Mouse (Mus musculus) CD4-positive, CD25-positive, alpha-beta regulatory T cell, adult 4 months (primary cell): ENCODE measurements around the gene Ephx3. TPM values are rescaled to one million over a fixed set of nuclear protein-coding genes. Genes with fewer than 3 reads are reported as not detected.
"Not testable (repeated sequence)": the region's sequence is repeated elsewhere in the genome, so short reads cannot be mapped to it uniquely, and the experiment has no call there.

Experiments
- ATAC-seq: one replicate; pipeline ENCODE4 v1.8.0; 2017
- polyA plus RNA-seq, 2 experiments: library from polyadenylated mRNA; unstranded; fragments of 100-300 nt; shearing (Covaris generic); gene quantifications; one replicate each; pipeline ENCODE4 v1.2.1; 2017

The Ephx3 gene
- under 1 TPM in 1 of 2 experiments, not detected in 1; 0.22 TPM for polyA plus RNA-seq

DNA sequence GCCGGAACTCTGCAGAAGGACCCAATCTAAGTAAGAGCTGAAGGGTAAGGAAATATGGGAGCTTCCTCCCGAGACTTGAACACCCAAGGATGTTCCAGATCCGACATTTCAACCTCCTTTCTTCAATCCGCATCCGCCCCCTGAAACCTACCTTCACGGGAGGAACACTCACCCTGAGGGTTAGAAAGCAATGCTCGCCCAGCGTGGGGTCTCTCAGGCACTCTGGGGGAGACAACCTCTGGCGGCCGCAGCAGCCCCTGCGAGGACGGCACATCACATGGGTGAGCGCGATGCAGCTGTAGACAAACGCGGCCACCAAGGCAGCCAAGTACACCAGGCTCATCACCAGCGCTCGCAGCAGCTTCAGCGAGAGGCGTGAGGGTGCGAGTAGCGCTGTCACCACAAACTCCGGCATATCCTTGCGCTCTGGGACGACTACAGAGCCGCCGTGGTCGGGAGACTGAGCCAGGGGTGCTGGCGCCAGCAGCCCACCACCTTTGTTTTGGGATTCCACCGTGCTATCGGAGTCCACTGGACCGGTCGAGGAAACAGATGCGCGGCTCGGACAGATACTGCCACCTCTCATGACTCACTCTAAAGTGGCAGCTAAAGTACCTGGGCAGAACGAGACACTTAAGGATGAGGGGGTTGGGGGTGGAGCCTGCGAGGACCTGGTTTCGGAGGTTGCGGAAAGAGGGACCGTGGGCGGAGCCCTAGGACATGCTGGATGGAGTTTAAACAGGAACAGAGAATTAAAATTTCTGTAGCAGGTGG, at the start of gene Ephx3:
Gene Ephx3 (minus strand): TSS at position 687 of the 774 bp plus-strand sequence.
- peak; percentile 14 for ATAC-seq

DNA sequence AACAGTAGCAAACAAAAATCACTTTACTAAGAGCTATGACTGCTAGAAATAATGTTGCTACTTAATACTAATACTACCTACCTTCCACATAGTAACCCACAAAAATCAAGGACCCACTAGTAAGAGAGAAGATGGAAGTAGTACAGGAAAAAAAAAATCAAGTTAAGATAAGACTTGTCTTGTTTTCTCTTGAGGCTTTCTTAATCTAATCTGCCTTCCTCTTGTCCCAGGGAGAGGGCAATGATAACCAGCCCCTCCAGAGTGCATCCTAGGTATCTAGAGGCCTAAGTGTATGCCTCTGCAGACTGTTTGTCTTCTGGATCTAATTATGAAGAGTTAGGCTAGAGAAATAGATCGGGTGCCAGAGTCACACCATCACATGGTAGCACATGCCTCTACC, 49.2 kb upstream of the Ephx3 start:
- ATAC-seq, result no peak

- no peak for ATAC-seq
These were observed 46.3 kb upstream of the Ephx3 start for GRCm38 (mm10) chr17:32235534-32236191.

DNA sequence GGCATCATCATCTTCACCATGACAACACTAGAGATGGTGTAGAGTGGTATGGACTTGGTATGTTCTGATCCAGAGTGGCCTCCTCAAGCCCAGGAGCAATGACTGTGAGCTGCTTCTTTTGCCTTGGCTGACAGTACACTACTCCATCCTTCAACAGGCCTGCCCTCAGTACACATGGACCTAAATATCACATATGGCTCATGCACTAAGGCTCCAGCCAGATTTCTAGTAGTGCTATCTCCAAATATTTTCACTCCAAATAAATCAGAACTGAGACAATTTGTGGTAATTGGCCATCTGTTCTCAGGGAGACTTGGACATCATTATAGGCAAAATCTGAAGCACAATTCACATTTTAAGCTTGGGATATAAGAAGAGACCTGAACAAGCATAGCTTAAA, 43.8 kb upstream of the Ephx3 start:
- no peak for ATAC-seq

DNA sequence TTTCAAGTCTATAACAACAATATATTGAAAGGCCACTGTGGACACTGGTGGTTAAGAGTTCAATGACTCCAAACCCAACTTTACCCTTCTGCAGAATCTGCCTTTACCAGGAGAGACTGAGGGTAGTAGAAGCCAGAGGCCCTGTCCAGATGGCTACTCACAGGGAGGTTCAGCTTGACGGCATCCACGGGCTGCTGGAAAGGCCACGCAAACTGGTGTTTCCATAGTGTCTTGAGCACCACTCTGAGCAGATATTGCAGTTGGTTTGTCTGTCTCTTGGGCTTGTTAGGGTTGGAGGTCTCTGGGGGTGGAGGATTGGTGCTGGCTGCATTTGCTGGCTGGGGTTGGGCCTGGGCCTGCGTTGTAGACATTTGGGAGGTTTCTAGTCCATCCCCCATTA, 39.9 kb upstream of the Ephx3 start:
- ATAC-seq, result no peak

DNA sequence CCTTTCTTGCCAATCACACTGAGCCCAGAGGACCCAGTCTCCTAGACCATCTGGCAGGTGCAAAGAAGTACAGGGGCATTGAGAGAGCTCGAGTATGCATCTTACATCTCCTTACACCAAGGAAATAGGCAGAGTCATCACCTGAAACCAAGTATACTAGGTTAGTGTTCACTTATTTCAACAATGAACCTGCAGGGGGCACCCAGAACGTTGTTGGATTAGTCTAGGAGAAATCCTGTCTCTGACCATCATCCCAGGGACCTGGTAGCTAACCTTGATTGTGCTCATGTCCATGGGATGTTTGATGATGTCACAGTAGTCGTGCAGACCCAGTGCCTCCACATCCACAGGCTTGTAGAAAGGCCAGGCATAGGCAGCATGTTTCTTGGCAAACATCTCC, 31.5 kb upstream of the Ephx3 start:
- no peak for ATAC-seq

- not testable (repeated sequence) for ATAC-seq
These were observed 26.2 kb upstream of the Ephx3 start for GRCm38 (mm10) chr17:32215587-32215986.

DNA sequence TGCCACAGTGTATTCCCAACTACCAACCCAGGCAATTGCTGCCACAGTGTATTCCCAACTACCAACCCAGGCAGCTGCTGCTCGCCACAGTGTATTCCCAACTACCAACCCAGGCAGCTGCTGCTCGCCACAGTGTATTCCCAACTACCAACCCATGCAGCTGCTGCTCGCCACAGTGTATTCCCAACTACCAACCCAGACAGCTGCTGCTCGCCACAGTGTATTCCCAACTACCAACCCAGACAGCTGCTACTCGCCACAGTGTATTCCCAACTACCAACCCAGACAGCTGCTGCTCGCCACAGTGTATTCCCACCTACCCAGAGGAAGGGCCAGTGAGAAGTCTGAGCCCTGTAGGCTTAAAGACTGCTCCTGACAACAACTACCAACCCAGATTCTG, 22.2 kb upstream of the Ephx3 start:
- ATAC-seq, result not testable (repeated sequence)

DNA sequence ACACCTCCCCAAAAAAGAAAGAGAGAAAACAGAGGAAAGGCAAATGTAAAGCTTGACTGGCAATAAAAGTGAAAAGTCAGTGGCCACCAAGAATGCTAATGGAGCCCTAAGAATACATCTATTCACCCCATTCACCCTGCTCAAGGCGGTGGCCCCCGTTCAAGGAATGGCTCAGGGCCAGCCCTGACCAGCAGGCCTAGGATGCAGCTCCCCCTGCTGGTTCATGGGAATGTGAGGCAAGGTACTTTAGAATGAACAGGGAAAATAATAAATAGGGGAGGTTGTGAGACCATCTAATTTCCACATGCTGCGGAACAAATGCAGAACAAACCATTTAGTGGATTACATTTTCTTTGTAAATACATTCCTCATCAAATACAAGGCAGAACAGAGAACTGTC, 20.4 kb upstream of the Ephx3 start:
- no peak for ATAC-seq

GRCm38 (mm10) chr17:32209144-32209543, 19.8 kb upstream of the Ephx3 start:
- ATAC-seq, result no peak

DNA sequence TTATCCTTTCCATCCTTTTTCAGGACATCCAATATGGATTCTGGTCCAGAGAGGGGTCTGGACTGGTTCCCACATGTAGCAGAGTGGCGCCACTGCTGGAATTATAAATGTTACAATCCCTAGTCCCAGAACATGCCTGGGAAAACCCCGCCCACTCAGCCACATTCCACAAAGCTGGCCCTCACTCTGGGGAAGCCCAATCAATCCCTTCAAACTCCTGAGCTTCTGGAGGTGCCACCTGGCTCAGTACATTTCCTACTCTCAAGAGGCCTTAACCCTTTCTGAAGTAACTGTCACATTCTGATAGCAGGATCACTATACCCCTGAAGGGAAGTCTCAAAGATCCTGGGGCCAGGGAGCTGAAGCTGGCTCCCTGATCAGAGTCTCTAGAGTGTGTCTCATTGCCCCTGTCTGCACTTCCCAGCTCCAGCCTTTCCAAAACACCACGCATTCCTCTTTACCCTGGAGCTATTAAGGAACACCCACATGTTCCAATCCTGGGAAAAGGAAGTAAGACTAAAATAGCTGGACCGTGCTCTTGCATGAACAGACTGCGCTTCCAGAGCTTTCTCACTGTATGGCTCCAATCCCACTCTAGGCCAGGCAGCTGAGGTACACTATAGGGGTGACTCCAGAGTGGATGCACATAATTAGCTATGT, 18.4 kb upstream of the Ephx3 start:
- no peak for ATAC-seq

GRCm38 (mm10) chr17:32205345-32205744, 16.0 kb upstream of the Ephx3 start:
- ATAC-seq, result no peak

DNA sequence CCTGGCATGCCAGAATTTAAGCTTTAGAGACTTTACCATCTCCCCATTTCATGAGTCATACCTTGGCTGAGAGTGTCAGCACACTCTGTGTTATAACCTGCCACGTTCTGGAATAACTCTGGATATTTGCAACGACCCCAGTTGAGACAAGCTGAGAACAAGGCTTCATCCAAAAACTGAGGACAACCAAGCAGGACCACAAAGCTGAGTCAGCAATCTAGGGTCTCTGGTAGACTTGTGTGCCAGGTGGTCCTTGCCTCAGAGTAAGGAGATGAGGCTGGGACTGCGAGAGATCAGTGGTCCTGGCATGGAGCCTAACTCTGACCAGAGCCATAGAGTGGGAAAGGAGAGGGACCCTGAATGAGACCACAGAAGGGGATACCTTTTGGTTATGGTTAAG, 13.6 kb upstream of the Ephx3 start:
- no peak for ATAC-seq

GRCm38 (mm10) chr17:32201086-32201485, 11.7 kb upstream of the Ephx3 start:
- no peak for ATAC-seq

DNA sequence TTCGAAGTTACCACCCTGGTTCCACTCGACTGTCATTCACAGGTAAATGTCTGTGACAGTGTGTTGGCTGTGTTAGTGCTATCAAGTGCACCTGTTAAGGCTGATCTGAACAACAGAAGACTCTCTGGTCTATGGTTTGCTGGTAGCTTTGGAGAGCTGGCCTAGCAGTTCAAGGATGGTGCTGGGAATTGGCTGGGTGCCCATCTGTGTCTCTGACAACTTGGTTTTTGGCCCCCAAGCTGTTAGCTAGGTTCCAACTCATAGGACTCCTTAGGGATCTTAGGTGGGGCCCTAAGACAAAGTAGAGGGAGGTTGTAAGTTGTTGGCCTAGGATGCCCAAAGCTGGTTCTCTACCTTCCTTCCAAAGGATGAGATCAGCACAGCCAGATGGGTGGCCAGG, 10.4 kb upstream of the Ephx3 start:
- no peak for ATAC-seq

GRCm38 (mm10) chr17:32197156-32197555, 7.8 kb upstream of the Ephx3 start:
- ATAC-seq, result no peak

- ATAC-seq, result no peak
These were observed 6.4 kb upstream of the Ephx3 start for GRCm38 (mm10) chr17:32195725-32196124.

GRCm38 (mm10) chr17:32193010-32193409, 3.7 kb upstream of the Ephx3 start:
- no peak for ATAC-seq

GRCm38 (mm10) chr17:32189850-32190249, 501 bp upstream of the Ephx3 start:
- peak; percentile 61 for ATAC-seq

DNA sequence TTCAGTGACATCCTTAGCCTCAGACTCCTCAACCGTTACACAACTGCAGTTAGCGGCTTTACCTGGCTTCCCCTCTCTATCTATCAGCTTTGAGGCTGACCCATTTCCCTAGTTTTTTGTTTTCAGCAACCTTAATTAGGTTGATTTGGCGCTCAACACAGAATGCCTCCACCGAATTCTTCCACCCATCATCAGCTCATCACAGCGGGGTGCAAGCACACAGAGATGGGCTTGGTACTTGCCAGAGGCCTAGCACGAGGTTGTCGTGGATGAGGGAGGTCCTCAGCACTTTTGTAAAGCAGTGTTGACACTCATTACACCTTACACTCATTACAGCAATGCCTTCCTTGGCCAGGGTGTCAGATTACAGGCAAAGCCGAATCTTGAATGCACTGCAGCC, 6.3 kb downstream of the Ephx3 start:
- no peak for ATAC-seq

DNA sequence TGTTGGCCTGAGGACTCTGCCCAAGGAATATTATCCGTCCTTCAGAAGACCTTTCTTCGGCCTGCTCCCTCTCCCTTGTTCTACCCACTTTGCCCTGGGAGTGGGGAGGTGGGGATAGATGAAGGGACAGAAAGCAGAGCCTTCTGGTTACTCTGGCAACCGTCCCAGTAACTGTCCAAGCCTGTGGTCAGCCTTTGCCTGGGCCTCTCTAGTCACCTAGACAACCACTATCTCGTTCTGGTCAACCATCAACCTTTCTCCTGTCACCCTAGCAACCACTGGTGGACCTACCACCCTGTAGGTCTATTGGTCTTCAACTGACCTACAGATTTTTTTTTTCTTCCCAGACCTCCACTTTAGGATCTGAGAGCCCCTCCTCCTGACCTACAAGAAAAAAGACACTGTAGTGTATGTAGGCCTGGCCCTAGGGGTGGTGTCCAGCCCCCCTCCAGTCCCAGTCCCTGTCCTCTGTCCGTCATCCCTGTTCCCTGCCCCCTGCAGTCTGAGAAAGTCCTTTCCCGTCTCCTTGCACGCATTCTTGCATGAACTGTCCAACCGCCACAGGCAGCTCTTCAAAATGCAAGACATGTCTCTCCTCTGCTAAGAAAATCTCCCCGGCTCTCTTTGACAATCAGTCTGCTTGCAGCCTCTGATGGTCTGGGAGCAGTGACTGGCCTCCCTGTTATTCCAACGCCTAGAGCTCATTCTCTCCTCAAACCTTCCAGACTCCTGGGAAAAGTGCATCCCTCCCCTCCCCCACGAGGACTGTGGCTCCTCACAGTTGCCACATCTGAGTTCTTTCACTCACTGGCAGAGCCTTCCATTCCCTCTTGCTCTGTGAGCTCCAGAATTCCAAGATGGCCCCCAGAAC, 9.5 kb downstream of the Ephx3 start:
- no peak for ATAC-seq

DNA sequence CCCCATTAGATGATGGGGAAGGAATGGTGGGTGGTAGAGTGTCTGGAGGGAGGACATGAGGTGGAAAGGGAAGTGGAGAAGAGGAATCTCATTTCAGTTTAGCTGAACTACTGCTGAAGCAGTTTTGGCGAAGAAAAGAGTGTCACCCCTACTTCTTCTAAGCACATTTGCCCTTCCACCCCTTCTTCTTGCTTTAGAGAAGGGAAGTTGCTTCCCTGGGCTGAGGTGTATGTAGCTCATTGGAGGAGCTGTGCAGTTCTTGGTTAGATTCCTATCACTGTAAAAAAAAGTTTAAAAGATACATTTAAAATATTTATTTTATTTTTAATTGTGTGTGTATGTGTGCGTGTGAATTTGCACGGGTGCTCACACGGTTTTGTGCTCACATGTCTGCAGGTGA, 12.4 kb downstream of the Ephx3 start:
- ATAC-seq, result no peak

DNA sequence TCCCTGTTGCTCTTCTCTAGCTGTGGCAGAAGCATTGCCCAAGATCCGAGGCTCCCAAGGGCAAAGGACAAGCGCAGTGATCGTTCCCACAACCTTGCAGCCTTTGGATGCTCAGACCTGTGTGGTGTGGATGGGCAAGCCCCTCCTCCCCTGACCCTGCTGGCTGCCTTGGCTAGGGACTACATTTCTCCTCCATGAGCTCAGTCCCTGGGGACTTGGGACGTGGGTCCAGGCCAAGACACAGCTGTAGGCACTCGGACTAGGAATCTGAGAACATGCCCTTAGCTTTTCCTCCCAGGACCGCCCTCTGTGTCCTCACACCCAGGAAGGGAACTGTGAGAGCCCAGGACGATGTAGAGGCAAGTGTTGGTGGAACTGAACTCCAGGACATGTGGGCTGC, 16.2 kb downstream of the Ephx3 start:
- ATAC-seq, result no peak
